Mouse (Mus musculus) kidney, postnatal 0 days (tissue): Measurements from ENCODE around the gene Nrap. TPM values are rescaled to one million over a fixed set of nuclear protein-coding genes. Genes with fewer than 3 reads are reported as not detected.
"Not testable (repeated sequence)": the region's sequence is repeated elsewhere in the genome, so short reads cannot be mapped to it uniquely, and the experiment has no call there.

Experiments used
- ATAC-seq: fragments of 200-750 bp; cut with Nextera tagmentation; replicated peaks from 2 replicates; pipeline ENCODE4 v1.8.0; 2017; ENCODE audit warnings: low read depth, moderate number of reproducible peaks, moderate TSS enrichment, moderate library complexity; ENCODE audit not compliant: low FRiP score
- DNase-seq: peaks from one replicate; pipeline ENCODE4 v3.0.0-alpha.2; 2016; ENCODE audit warnings: low spot score
- H3K27ac ChIP-seq: fragments of 300-500 bp; sonication (generic); 2 replicates; pipeline ENCODE4 v1.5.1; 2014; ENCODE audit warnings: mild to moderate bottlenecking
- H3K27me3 ChIP-seq: fragments of 300-500 bp; sonication (generic); 2 replicates; pipeline ENCODE4 v1.6.1; 2014; ENCODE audit warnings: low read length, mixed read lengths; ENCODE audit not compliant: insufficient read depth
- H3K36me3 ChIP-seq: fragments of 300-500 bp; sonication (generic); 2 replicates; pipeline ENCODE4 v1.6.1; 2014; ENCODE audit warnings: low read length, mixed read lengths; ENCODE audit not compliant: insufficient read depth
- H3K4me1 ChIP-seq: fragments of 300-500 bp; sonication (generic); replicated peaks from 2 replicates; pipeline ENCODE4 v1.6.1; 2014; ENCODE audit warnings: antibody characterized with exemption, low read length, mixed read lengths; ENCODE audit not compliant: insufficient read depth
- H3K4me2 ChIP-seq: fragments of 300-500 bp; sonication (generic); 2 replicates; pipeline ENCODE4 v1.6.1; 2014; ENCODE audit warnings: mild to moderate bottlenecking, low read length, moderate library complexity, mixed read lengths
- H3K4me3 ChIP-seq: fragments of 300-500 bp; sonication (generic); replicated peaks from 2 replicates; pipeline ENCODE4 v1.5.1; 2014; ENCODE audit warnings: low read depth, low read length
- H3K9ac ChIP-seq: fragments of 300-500 bp; sonication (generic); 2 replicates; pipeline ENCODE4 v1.6.1; 2014; ENCODE audit warnings: low read depth, low read length
- H3K9me3 ChIP-seq: fragments of 300-500 bp; sonication (generic); replicated peaks from 2 replicates; pipeline ENCODE4 v1.6.1; 2016; ENCODE audit warnings: low read length, inconsistent platforms, mixed read lengths
- CTCF ChIP-seq: IDR thresholded peaks from 2 replicates; pipeline ENCODE4 v1.5.1; 2016; ENCODE audit warnings: antibody characterized with exemption, low read depth, mild to moderate bottlenecking, moderate library complexity
- WGBS: fragments of 180-500 bp; shearing (Covaris S2); extraction: QIAGEN DNeasy Blood & Tissue Kit; methylation state at CpG from one replicate; pipeline ENCODE4 v1.1.7; 2014; 5-methylcytosine and 5-hydroxymethylcytosine counted together
- polyA plus RNA-seq: library from polyadenylated mRNA; unstranded; fragments of >200 nt; fragmentation: Nextera tagmentation; extraction: Ambion mirVana; gene quantifications from 2 replicates; pipeline ENCODE4 v1.2.1, GENCODE M21; 2015

The Nrap gene
- polyA plus RNA-seq, 1 experiment from 2014 or later, result 0.41 TPM

GRCm38 (mm10) chr19:56419452-56419851, 29.6 kb upstream of the Nrap start:
- Histone ChIP-seq H3K4me2 (no peak overlapping the region), H3K4me1 (no peaks in the 10 kb centered on the region; the same call in 1 of the 2 replicates), H3K27me3 (no peaks in the 10 kb centered on the region), H3K36me3 (no peaks in the 10 kb centered on the region), H3K9me3 (no peaks in the 10 kb centered on the region), H3K9ac (no peak overlapping the region), H3K27ac (no peak overlapping the region), H3K4me3 (no peak overlapping the region)
- DNase-seq (no peak), ATAC-seq (no peak)
- 47% methylated on average over 9 of the region's 9 CpGs for WGBS
- no peak for TF ChIP-seq CTCF

- no peak overlapping the region for H3K9ac ChIP-seq
- H3K4me1 ChIP-seq, result no peaks in the 10 kb centered on the region; the same call in 1 of the 2 replicates
- no peak overlapping the region for H3K4me3 ChIP-seq
- ATAC-seq, result no peak
- no peaks in the 10 kb centered on the region for H3K9me3 ChIP-seq
- WGBS, result 82% methylated on average over 4 of the region's 4 CpGs
- TF ChIP-seq CTCF, result no peak
- no peak for DNase-seq
- no peaks in the 10 kb centered on the region for H3K27me3 ChIP-seq
- no peak overlapping the region for H3K4me2 ChIP-seq
- no peaks in the 10 kb centered on the region for H3K36me3 ChIP-seq
- H3K27ac ChIP-seq, result no peak overlapping the region
Measured at GRCm38 (mm10) chr19:56418404-56418803, 28.6 kb upstream of the Nrap start.

- not testable (repeated sequence) for H3K9ac ChIP-seq, H3K27me3 ChIP-seq
- 95% methylated on average over 4 of the region's 4 CpGs for whole genome bisulfite sequencing
Measured at GRCm38 (mm10) chr19:56409884-56410283, 20.0 kb upstream of the Nrap start.

GRCm38 (mm10) chr19:56406581-56406980, 16.7 kb upstream of the Nrap start:
- H3K36me3 ChIP-seq, result peaks cover 23% of the 10 kb centered on the region; the same call in 1 of the 2 replicates
- H3K4me1 ChIP-seq, result no peaks in the 10 kb centered on the region
- no peak overlapping the region for H3K27ac ChIP-seq
- no peak overlapping the region for H3K9ac ChIP-seq
- H3K27me3 ChIP-seq, result no peaks in the 10 kb centered on the region
- H3K9me3 ChIP-seq, result 0 out of 2 replicates have a peak, but pooled peaks cover 2% of the 10 kb centered on the region
- no peak for TF ChIP-seq CTCF
- no peak overlapping the region for H3K4me3 ChIP-seq
- no peak overlapping the region for H3K4me2 ChIP-seq
- whole genome bisulfite sequencing, result 88% methylated on average over 7 of the region's 7 CpGs
- no peak for ATAC-seq
- no peak for DNase-seq

More at GRCm38 (mm10) chr19:56409884-56410283, 20.0 kb upstream of the Nrap start:
- not testable (repeated sequence) for H3K4me3 ChIP-seq, DNase-seq, ATAC-seq, H3K4me2 ChIP-seq, H3K27ac ChIP-seq, H3K4me1 ChIP-seq, H3K9me3 ChIP-seq
- peaks cover 19% of the 10 kb centered on the region; the same call in 1 of the 2 replicates for H3K36me3 ChIP-seq

- H3K27me3 ChIP-seq, result no peaks in the 10 kb centered on the region
- H3K4me1 ChIP-seq, result no peaks in the 10 kb centered on the region
- H3K4me2 ChIP-seq, result no peak overlapping the region
- 98% methylated on average over 4 of the region's 4 CpGs for WGBS
- ATAC-seq (no peak), DNase-seq (no peak)
- no peak for TF ChIP-seq CTCF
- no peak overlapping the region for H3K4me3 ChIP-seq
- H3K36me3 ChIP-seq, result peaks cover 23% of the 10 kb centered on the region; the same call in 1 of the 2 replicates
- H3K9me3 ChIP-seq, result 0 out of 2 replicates have a peak, but pooled peaks cover 2% of the 10 kb centered on the region
- H3K9ac ChIP-seq, result no peak overlapping the region
- no peak overlapping the region for H3K27ac ChIP-seq
Measured at GRCm38 (mm10) chr19:56405824-56406223, 16.0 kb upstream of the Nrap start.

GRCm38 (mm10) chr19:56401864-56402263, 12.0 kb upstream of the Nrap start:
- WGBS, result 69% methylated on average over 6 of the region's 6 CpGs
- peaks cover 12% of the 10 kb centered on the region; the same call in 1 of the 2 replicates for H3K36me3 ChIP-seq
- DNase-seq (no peak), ATAC-seq (no peak)
- no peaks in the 10 kb centered on the region for H3K27me3 ChIP-seq
- H3K4me1 ChIP-seq, result 0 out of 2 replicates have a peak, but pooled peaks cover 3% of the 10 kb centered on the region
- H3K9ac ChIP-seq, result no peak overlapping the region
- no peaks in the 10 kb centered on the region for H3K9me3 ChIP-seq
- H3K4me3 ChIP-seq, result no peak overlapping the region
- no peak overlapping the region for H3K4me2 ChIP-seq
- TF ChIP-seq CTCF, result no peak
- H3K27ac ChIP-seq, result no peak overlapping the region

- DNase-seq, result peak; percentile 50
- H3K4me2 ChIP-seq, result no peak overlapping the region
- WGBS, result 48% methylated on average over 14 of the region's 14 CpGs
- H3K9me3 ChIP-seq, result no peaks in the 10 kb centered on the region
- no peak overlapping the region for H3K4me3 ChIP-seq
- no peak for TF ChIP-seq CTCF
- no peaks in the 10 kb centered on the region for H3K27me3 ChIP-seq
- peak; percentile 69 for ATAC-seq
- no peak overlapping the region for H3K9ac ChIP-seq
- H3K36me3 ChIP-seq, result peaks cover 4% of the 10 kb centered on the region; the same call in 1 of the 2 replicates
- H3K4me1 ChIP-seq, result 0 out of 2 replicates have a peak, but pooled peaks cover 9% of the 10 kb centered on the region
- H3K27ac ChIP-seq, result no peak overlapping the region
Measured at GRCm38 (mm10) chr19:56400200-56400599, 10.4 kb upstream of the Nrap start.
